Mouse (Mus musculus): ENCODE measurements around the gene Mybpc2. TPM values are rescaled to one million over a fixed set of nuclear protein-coding genes. Genes with fewer than 3 reads are reported as not detected.

Gene Mybpc2
- polyA plus RNA-seq, 1 experiment from 2014 or later: 0.19 TPM

GRCm38 (mm10) chr7:44531207-44531606 lies 6.8 kb upstream of the Mybpc2 start:
- H3K4me3 ChIP-seq: no peak overlapping the region
- H3K27me3 ChIP-seq (replicated peaks): peaks cover 14% of the 10 kb centered on the region
- 67% methylated on average over 5 of the region's 5 CpGs for WGBS

DNA sequence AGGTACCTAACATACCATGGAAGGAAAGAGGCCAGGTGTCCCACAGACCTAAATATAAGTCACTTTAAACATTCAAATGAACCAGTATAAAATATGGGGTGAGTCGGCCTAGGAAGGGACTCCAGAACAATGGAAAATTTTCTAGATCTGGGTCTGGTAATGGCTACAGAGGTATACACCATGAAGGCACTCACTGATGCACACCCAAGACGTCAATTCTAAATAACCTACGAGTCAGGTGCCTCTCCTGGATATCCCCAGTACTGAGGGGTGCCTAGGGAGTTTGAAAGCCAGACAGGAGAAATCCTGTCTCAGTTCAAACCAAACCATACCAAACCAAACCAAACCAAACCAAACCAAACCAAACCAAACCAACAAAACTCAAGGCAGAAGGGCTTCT lies 6.1 kb upstream of the Mybpc2 start:
- H3K36me3 ChIP-seq (replicated peaks): no peaks in the 10 kb centered on the region
- ATAC-seq (replicated peaks): no peak
- peaks cover 17% of the 10 kb centered on the region for H3K27me3 ChIP-seq (replicated peaks)
- H3K9ac ChIP-seq: no peak overlapping the region
- no peak overlapping the region for H3K27ac ChIP-seq
- H3K4me2 ChIP-seq: no peak overlapping the region
- H3K9me3 ChIP-seq: no peaks in the 10 kb centered on the region
- 86% methylated on average over 3 of the region's 3 CpGs for WGBS
- no peak overlapping the region for H3K4me3 ChIP-seq
- H3K4me1 ChIP-seq: peaks cover 9% of the 10 kb centered on the region

More at GRCm38 (mm10) chr7:44531207-44531606, 6.8 kb upstream of the Mybpc2 start:
- no peak for ATAC-seq (replicated peaks)
- Histone ChIP-seq H3K36me3 (replicated peaks) (no peaks in the 10 kb centered on the region), H3K9ac (no peak overlapping the region), H3K4me2 (no peak overlapping the region), H3K4me1 (peaks cover 9% of the 10 kb centered on the region), H3K9me3 (no peaks in the 10 kb centered on the region), H3K27ac (no peak overlapping the region)

DNA sequence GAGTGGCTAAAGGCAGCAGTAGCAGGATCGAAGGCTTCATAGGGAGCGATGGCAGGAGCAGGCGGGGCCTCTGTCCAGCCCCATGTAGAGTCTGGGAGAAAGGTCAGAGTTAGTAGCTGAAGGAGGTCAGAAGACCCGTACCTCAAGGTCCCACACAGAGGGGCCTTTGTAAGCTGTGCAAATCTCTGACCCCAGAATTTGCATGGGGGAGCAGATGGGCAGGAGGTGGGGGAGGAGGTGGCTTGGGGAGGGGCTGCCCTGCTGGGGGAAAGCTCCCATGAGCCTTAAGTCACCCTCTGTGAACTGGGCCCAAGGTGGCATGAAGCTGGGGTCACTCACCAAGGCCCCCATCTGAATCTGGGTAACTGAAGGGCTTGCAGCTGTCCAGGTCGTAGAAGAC lies 5.1 kb upstream of the Mybpc2 start:
- no peaks in the 10 kb centered on the region for H3K36me3 ChIP-seq (replicated peaks)
- peaks cover 24% of the 10 kb centered on the region for H3K27me3 ChIP-seq (replicated peaks)
- no peaks in the 10 kb centered on the region for H3K9me3 ChIP-seq
- no peak overlapping the region for H3K9ac ChIP-seq
- no peak overlapping the region for H3K4me3 ChIP-seq
- peaks cover 12% of the 10 kb centered on the region for H3K4me1 ChIP-seq
- H3K4me2 ChIP-seq: no peak overlapping the region
- H3K27ac ChIP-seq: no peak overlapping the region
- WGBS: 61% methylated on average over 5 of the region's 5 CpGs
- ATAC-seq (replicated peaks): no peak

GRCm38 (mm10) chr7:44527483-44528398 lies 3.3 kb upstream of the Mybpc2 start:
- 6% methylated on average over 40 of the region's 40 CpGs for WGBS
- H3K27ac ChIP-seq: no peak overlapping the region
- peak overlapping the region; percentile 33 for H3K4me3 ChIP-seq
- no peaks in the 10 kb centered on the region for H3K9me3 ChIP-seq
- H3K4me2 ChIP-seq: peak overlapping the region; percentile 65
- ATAC-seq (replicated peaks): 0 out of 2 replicates have a peak, but pooled peaks have one; percentile 24
- no peaks in the 10 kb centered on the region for H3K36me3 ChIP-seq (replicated peaks)
- peaks cover 12% of the 10 kb centered on the region for H3K4me1 ChIP-seq
- peaks cover 32% of the 10 kb centered on the region for H3K27me3 ChIP-seq (replicated peaks)
- H3K9ac ChIP-seq: peak overlapping the region; percentile 23

- Histone ChIP-seq H3K4me2 (no peak overlapping the region), H3K4me1 (peaks cover 14% of the 10 kb centered on the region), H3K36me3 (replicated peaks) (no peaks in the 10 kb centered on the region), H3K4me3 (no peak overlapping the region), H3K9me3 (no peaks in the 10 kb centered on the region), H3K27me3 (replicated peaks) (peaks cover 37% of the 10 kb centered on the region), H3K9ac (no peak overlapping the region), H3K27ac (no peak overlapping the region)
- ATAC-seq (replicated peaks): no peak
- WGBS: 88% methylated on average over 14 of the region's 14 CpGs
These were observed 2.1 kb upstream of the Mybpc2 start for GRCm38 (mm10) chr7:44526414-44527154.

GRCm38 (mm10) chr7:44525126-44525832 lies 823 bp upstream of the Mybpc2 start:
- Histone ChIP-seq H3K27me3 (replicated peaks) (peaks cover 37% of the 10 kb centered on the region), H3K27ac (no peak overlapping the region), H3K4me2 (peak overlapping the region; percentile 10; the same call in 1 of the 2 replicates), H3K9ac (no peak overlapping the region), H3K36me3 (replicated peaks) (no peaks in the 10 kb centered on the region), H3K9me3 (no peaks in the 10 kb centered on the region), H3K4me3 (no peak overlapping the region), H3K4me1 (peaks cover 15% of the 10 kb centered on the region)
- ATAC-seq (replicated peaks): no peak
- WGBS: 17% methylated on average over 21 of the region's 22 CpGs

DNA sequence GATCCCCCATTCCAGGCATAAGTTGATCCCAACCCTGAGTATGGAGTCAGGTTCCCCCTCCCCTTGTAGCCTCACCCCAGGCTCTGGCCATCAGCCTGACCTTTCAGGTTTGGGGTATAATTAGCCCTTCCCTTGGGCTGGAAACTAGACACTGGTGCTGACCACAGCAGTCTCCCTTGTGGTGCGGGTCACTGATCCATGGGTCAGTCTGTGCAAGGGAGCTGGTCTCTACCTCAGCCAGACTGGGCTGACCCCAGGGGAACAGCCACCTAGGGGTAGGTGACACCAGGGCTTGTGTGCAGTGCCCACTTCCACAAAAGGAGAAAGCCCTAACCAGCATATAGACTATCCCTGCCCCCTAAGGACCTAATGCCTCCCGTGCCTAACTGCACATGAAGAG lies 1.4 kb downstream of the Mybpc2 start:
- no peak overlapping the region for H3K27ac ChIP-seq
- ATAC-seq (replicated peaks): no peak
- no peaks in the 10 kb centered on the region for H3K36me3 ChIP-seq (replicated peaks)
- H3K4me3 ChIP-seq: no peak overlapping the region
- H3K27me3 ChIP-seq (replicated peaks): peaks cover 25% of the 10 kb centered on the region
- peaks cover 12% of the 10 kb centered on the region for H3K4me1 ChIP-seq
- 89% methylated on average over 2 of the region's 2 CpGs for WGBS
- no peak overlapping the region for H3K9ac ChIP-seq
- H3K4me2 ChIP-seq: no peak overlapping the region
- H3K9me3 ChIP-seq: no peaks in the 10 kb centered on the region

DNA sequence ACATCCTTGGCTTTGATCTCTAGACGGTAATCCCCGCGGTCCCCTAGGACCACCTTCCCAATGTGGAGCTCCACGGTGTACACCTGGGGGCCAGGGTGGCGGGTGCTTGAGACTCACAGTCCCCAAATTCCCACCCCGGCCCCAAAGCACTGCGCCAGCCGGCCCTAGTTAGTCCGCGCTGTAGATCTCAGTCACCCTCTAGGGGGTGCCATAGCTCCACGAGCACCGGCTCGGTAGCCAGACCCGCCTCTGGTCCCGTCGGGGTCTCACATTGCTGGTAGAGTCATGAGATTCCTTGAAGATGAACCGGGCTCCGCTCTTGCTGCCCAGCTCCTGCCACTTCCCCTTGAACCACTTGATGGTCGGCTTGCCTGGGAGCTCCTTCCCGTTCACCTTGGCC lies 2.7 kb downstream of the Mybpc2 start:
- H3K4me3 ChIP-seq: no peak overlapping the region
- H3K9ac ChIP-seq: no peak overlapping the region
- WGBS: 3% methylated on average over 20 of the region's 20 CpGs

GRCm38 (mm10) chr7:44520990-44521389 lies 3.5 kb downstream of the Mybpc2 start:
- Histone ChIP-seq H3K4me3 (no peak overlapping the region), H3K9me3 (no peaks in the 10 kb centered on the region), H3K4me1 (peaks cover 6% of the 10 kb centered on the region; the same call in 1 of the 2 replicates), H3K36me3 (replicated peaks) (no peaks in the 10 kb centered on the region), H3K4me2 (no peak overlapping the region), H3K9ac (no peak overlapping the region), H3K27me3 (replicated peaks) (peaks cover 25% of the 10 kb centered on the region), H3K27ac (no peak overlapping the region)
- 67% methylated on average over 3 of the region's 3 CpGs for WGBS
- ATAC-seq (replicated peaks): no peak

More for the DNA sequence above, 2.7 kb downstream of the Mybpc2 start:
- H3K27ac ChIP-seq: no peak overlapping the region
- H3K36me3 ChIP-seq (replicated peaks): no peaks in the 10 kb centered on the region
- H3K4me2 ChIP-seq: peak overlapping the region; percentile 24
- no peak; the same call in 1 of the 2 replicates for ATAC-seq (replicated peaks)
- H3K4me1 ChIP-seq: peaks cover 6% of the 10 kb centered on the region; the same call in 1 of the 2 replicates
- no peaks in the 10 kb centered on the region for H3K9me3 ChIP-seq
- peaks cover 25% of the 10 kb centered on the region for H3K27me3 ChIP-seq (replicated peaks)

DNA sequence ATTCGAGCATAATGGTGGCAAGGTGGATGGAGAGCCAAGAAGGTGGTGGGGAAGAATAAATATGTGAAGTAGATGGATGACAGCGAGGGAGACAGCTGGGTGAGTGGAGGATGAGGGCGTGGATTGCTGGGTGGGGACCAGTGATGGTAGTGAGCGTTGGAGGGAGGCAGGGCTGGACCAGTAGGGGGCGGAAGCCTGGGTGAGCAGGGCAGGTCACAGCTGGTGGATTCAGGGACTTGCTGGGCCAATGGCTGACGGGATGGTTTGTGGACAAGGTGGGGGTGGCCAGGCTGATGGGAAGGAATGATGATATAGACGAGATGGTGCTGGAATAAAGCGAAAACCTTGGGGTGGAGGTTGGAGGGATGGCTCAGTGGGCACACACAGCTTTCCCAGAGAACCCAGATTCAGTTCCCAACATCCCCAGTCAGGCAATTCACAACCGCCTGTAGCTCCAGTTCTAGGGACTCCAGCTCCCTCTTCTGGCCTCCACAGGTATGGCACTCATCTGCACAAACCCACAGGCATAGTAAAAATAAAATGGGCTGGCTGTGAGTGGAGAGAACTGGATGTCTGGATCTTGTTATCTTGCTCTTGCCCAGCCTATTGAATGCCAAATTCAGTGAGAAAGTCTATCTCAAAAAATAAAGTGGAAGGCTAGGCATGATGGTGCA lies 5.1 kb downstream of the Mybpc2 start:
- H3K4me3 ChIP-seq: no peak overlapping the region
- ATAC-seq (replicated peaks): no peak
- 76% methylated on average over 9 of the region's 9 CpGs for WGBS
- no peak overlapping the region for H3K9ac ChIP-seq
- H3K27me3 ChIP-seq (replicated peaks): peaks cover 14% of the 10 kb centered on the region
- H3K4me2 ChIP-seq: no peak overlapping the region
- H3K4me1 ChIP-seq: peaks cover 4% of the 10 kb centered on the region; the same call in 1 of the 2 replicates
- H3K36me3 ChIP-seq (replicated peaks): no peaks in the 10 kb centered on the region
- H3K9me3 ChIP-seq: no peaks in the 10 kb centered on the region
- H3K27ac ChIP-seq: no peak overlapping the region

- no peak for ATAC-seq (replicated peaks)
- no peak overlapping the region for H3K4me2 ChIP-seq
These were observed 17.0 kb downstream of the Mybpc2 start for GRCm38 (mm10) chr7:44507491-44507890.

More at GRCm38 (mm10) chr7:44507491-44507890, 17.0 kb downstream of the Mybpc2 start:
- no peak overlapping the region for H3K27ac ChIP-seq
- H3K36me3 ChIP-seq (replicated peaks): no peaks in the 10 kb centered on the region
- H3K9ac ChIP-seq: no peak overlapping the region
- H3K4me3 ChIP-seq: no peak overlapping the region
- H3K4me1 ChIP-seq: no peaks in the 10 kb centered on the region
- no peaks in the 10 kb centered on the region for H3K9me3 ChIP-seq
- H3K27me3 ChIP-seq (replicated peaks): 0 out of 2 replicates have a peak, but pooled peaks cover 8% of the 10 kb centered on the region
